Mouse (Mus musculus): ENCODE measurements around the gene Stradb. TPM values are rescaled to one million over a fixed set of nuclear protein-coding genes. Genes with fewer than 3 reads are reported as not detected.

Stradb gene
- polyA plus RNA-seq, 1 experiment from 2014 or later = 24.1 TPM

GRCm38 (mm10) chr1:59021556-59021955 is 48.2 kb downstream of the Stradb start:
- no peak for ATAC-seq (ENCODE audit: extremely low read depth, insufficient number of reproducible peaks, low FRiP score, low TSS enrichment)
- Histone ChIP-seq H3K4me1 (no peaks in the 10 kb centered on the region), H3K36me3 (no peaks in the 10 kb centered on the region), H3K9me3 (no peaks in the 10 kb centered on the region), H3K4me2 (no peak overlapping the region), H3K27ac (replicated peaks) (no peak overlapping the region), H3K4me3 (no peak overlapping the region), H3K27me3 (replicated peaks) (no peaks in the 10 kb centered on the region), H3K9ac (no peak overlapping the region)
- WGBS = 73% methylated on average over 3 of the region's 3 CpGs

GRCm38 (mm10) chr1:59037723-59038122 is 64.4 kb downstream of the Stradb start:
- Histone ChIP-seq H3K27ac (replicated peaks) (no peak overlapping the region), H3K36me3 (no peaks in the 10 kb centered on the region), H3K4me3 (no peak overlapping the region), H3K9ac (no peak overlapping the region), H3K27me3 (replicated peaks) (no peaks in the 10 kb centered on the region), H3K9me3 (no peaks in the 10 kb centered on the region), H3K4me1 (no peaks in the 10 kb centered on the region), H3K4me2 (no peak overlapping the region)
- no peak for ATAC-seq (ENCODE audit: extremely low read depth, insufficient number of reproducible peaks, low FRiP score, low TSS enrichment)
- 78% methylated on average over 5 of the region's 5 CpGs for WGBS

Other genes with a start within 250 kb of the Stradb start
- gene Casp8, start 178.1 kb upstream of the Stradb start, polyA plus RNA-seq (2015; fragmentation: Nextera tagmentation; extraction: Ambion mirVana) = 18.4 and 18.7 TPM in 2 replicates
- 24.9 and 25.4 TPM in 2 replicates for gene Trak2, start 92 bp upstream of the Stradb start, polyA plus RNA-seq (2015; fragmentation: Nextera tagmentation; extraction: Ambion mirVana)
- not detected in 2 replicates for gene C2cd6, start 121.4 kb downstream of the Stradb start, polyA plus RNA-seq (2015; fragmentation: Nextera tagmentation; extraction: Ambion mirVana)
- 14.1 and 15.9 TPM in 2 replicates for gene Tmem237, start 146.9 kb downstream of the Stradb start, polyA plus RNA-seq (2015; fragmentation: Nextera tagmentation; extraction: Ambion mirVana)
- gene Mpp4, start 189.9 kb downstream of the Stradb start, polyA plus RNA-seq (2015; fragmentation: Nextera tagmentation; extraction: Ambion mirVana) = 0.23 and 0.38 TPM in 2 replicates